Mouse (Mus musculus): ENCODE measurements around the gene Btbd35f20.
"Not testable (repeated sequence)": the region's sequence is repeated elsewhere in the genome, so short reads cannot be mapped to it uniquely, and the experiment has no call there.

The Btbd35f20 gene

GRCm38 (mm10) chrX:4291145-4291544 is at the start of gene Btbd35f20:
TSS of gene Btbd35f20 (minus strand) at chrX:4291245.
- DNase-seq: not testable (repeated sequence)
